Mouse (Mus musculus) mouse embryonic stem cell (cell line): ENCODE results near the gene Sema3a.
"Not testable (repeated sequence)": the region's sequence is repeated elsewhere in the genome, so short reads cannot be mapped to it uniquely, and the experiment has no call there.

Source experiments
- in situ Hi-C, 2 experiments: fragments of 300-500 bp; cut with MboI; formaldehyde crosslinking; loops; 1 replicate in 1 of 2; 3 replicates in 1 of 2; pipeline ENCODE4 v1.14.3; 2019 to 2020; ENCODE audit warnings: low sequenced_read_pairs in 2 of 2, low pct_unique_long_range_greater_than_20kb in 1 of 2, mixed read lengths in 1 of 2; ENCODE audit not compliant: unreplicated experiment in 1 of 2

Sema3a gene

DNA sequence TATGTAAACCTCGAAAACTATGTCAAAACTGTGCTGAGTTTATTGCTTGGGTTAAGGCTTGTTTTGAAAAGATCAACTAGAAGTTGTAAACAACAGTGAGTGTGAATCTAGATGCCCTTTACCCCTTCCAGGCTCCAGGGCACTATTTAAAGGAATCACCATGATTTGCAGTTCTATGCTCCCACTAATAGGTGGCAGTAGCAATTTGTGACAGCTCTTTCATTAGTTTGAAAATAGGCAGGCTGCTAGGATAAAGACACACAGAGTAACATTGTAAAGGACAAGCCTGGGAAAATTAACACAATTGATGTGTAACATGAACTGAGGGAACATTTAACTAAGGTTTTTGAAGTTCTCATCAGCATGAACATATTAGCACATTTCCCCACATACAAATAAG lies 280.2 kb downstream of the Sema3a start:
- in situ Hi-C loops, result no loop called here

DNA sequence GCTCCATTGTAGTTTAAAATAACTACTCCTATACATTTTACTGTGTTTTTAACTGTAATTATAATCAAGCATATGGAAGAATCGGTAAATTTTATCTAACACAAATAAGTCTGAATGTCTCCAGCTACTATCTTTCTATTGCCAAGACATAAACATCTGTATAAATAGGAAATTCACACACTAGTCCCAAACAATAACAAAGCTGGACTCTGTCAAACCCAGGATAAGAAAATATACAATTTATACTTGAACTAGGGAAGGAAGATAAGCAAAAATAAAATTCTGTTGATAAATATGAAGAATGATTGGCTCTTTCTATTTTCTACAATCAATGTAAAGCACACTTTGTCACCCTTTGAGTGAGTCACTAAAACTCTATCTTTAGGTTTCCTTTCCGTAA lies 280.9 kb downstream of the Sema3a start:
- in situ Hi-C loops, result no loop called here

DNA sequence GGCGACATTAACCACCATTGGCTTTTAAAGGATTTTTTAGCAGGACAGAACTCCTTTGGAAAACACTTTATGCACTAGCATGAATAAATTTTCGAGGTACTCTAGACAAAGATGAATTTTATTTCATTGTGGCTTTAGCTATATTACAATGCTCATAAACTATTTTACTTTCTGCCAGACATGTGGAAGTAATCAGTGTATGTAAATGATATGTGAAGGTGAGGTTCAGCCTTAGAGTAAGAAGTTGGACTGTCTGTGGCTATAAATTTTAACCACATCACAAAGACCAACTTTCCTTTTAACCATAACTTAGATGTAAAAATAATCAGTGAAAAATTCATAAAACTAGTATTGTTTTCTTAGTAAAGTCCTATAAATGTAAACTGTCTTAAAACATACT lies 286.7 kb downstream of the Sema3a start:
- in situ Hi-C loops, result no loop called here

DNA sequence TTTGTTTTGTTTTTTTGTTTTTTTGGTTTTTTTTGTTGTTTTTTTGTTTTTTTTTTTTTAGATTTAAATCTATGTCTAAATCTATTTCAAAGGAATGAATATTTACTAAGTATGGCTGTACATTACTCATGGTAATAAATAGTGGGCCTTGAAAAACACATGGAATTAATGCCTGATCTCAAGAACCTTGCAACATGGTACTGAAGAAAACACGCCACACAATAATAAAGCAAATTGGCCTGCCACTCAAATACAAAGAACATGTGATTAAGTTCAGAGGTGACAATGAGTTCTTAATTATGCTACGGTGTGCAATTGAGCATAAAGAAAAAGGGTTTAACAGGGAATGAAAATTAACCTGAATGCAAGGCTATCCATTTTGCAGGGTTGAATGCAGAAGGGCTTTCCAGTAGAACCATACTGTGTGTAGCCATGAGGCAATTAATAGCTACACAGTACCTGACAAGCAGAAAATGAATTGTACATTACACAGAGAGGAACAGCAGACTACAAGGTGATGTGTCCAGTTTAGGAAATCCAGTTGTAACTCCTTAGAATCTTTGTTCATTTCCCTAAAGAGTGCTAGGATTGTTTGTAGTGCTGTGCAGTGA lies 288.8 kb downstream of the Sema3a start:
- in situ Hi-C loops, result no loop called here

DNA sequence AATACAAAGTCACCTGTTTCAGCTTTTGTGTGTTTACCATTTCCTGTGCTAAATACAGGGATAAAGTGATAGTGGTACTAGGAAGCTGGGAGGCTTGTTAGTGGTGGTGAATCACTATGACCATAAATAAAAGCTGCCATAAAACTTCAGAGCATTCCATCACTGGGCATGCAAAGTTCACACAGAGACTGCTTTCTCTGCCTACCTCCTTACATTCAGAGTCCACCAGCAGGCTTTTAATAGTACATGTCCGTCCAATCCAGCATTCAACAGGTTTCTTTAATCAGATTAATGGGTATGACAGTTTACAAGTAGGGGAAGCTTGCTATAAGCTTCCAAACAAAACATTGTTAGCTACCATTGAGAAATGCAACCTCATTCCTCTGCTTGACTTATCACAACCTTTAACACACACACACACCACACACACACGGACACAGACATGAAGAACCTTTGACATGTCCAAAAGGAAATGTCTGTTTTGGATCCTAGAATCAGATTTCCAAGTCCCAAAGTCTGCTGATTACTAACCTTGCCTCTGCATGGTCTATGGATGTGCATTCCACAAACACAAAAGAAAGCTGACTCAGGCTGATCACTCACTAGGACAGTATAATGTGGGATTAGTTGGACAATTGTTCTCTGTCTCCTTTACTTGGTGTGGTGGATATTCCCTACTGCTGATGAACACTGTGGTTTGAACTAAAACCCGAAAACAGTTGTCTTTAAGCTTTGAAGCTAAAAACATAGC lies 291.9 kb downstream of the Sema3a start:
- in situ Hi-C loops, result no loop called here

DNA sequence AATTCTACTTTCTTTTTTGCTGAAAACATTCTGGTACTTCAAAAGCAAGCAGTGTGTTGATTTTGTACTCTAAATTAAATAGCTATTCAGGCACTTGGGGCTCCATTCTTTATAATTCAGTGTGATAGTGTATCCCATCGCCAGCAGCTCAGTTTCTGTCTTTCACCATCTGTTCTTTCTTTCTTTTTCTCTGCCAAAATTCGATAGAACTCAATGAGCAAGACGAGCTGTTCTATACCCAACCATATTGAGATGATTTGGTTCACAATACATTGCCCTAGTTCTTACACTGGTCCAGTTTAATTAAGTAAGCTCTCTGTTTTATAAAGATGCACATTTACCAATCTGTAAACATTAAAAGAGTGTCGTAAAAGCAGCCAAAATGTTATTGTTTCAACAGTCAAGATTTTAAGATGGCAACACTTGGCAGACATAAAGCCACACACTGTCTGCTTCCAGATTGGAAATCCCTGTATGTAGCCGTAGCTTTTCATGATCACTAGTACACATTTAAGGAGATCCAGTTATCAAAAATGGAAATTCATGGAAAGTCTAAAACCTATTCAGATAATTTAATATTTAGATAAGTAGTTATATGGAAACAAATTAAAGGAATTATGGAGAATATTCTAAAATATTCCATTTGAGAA lies 296.2 kb downstream of the Sema3a start:
- in situ Hi-C loops, result no loop called here

DNA sequence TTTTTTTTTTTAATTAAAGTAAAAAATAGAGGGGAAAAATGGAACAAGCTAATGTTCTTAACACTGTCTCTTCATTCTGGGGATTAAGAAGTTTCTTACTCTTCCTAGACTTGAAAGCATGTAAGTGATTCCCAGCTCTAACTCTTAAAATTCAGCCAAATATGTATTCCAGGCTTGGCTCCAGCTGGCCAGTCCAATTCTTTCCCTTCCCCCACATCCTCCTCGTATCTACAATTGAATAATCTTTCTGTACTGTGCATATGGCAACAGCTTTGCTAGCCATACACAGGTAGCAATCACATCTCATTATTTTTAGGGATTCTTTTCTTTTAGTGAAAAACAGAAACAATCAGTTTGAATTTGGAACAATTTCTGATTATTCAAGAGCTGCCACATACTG lies 303.5 kb downstream of the Sema3a start:
- in situ Hi-C loops, result no loop called here

DNA sequence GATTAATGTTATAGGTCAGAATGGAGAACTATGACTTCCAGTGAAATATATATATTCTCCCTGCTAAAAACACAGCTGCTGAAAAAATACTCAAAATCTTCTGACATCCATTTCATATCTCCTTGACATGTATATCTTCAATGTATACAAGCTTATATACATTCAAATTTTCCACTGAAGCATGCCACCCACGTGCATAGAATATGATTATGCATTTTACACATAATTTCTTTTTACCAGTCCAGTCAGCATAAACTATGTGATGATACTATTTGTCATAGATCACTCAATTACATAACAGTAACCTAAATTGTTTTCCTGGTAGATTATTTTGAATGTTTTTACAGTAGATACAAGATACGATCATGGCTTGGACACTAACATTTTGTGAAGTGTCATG lies 306.6 kb downstream of the Sema3a start:
- in situ Hi-C loops, result no loop called here

DNA sequence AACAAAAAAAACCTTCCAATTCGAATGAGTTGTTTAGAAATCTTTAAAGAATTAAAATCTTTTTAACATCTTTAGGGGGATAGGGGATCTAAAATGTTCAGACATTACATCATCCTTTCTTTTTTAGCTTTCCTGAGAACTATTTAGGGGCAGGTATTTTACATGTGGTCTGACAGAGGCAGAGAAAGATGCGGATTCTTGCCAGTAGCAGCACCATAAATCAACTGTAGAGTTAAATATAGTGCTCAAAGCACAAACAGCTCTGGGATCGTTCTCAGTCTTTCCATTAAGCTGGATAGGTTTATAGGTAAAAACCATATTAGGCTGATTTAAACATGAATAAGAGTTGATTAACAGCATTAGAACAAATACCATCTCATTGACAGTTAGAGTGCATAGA lies 307.4 kb downstream of the Sema3a start:
- in situ Hi-C loops, result no loop called here

DNA sequence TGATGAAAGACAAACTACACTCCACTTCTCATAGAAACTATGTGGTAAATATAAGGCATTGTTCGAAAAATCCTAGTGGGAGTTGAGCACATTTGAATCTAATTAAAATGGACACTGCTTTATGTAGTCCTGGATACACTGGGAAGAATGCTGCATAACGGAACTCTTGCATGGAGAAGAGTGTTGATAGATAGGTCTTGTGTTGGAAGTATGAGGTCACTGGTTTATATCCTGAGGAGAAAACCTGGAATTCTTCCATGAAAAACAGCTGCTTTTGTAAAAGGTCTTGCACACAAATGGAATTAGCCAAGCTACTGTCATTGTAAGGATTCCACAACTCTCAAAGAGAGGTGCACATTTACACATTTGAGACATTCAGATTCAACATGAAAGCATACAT lies 308.1 kb downstream of the Sema3a start:
- in situ Hi-C loops, result no loop called here

DNA sequence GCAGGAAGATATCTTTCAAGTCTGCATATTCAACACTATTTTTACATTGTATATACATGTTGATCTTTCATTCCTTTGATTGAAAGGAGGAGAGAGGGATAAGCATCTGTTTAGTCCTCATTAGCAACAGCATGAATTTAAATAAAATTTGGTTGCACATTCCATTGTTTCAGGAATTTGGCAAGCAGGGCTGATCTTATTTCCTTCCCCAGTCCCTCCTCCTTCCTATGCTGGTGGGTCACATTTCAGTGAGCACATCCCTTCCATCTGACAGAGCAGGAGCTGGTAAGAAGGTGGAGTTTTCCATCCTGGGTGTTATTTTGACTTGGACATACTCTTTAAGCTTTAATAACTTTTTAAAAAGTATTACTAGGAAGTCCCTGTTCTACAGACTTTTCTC lies 315.9 kb downstream of the Sema3a start:
- in situ Hi-C loops, result no loop called here

DNA sequence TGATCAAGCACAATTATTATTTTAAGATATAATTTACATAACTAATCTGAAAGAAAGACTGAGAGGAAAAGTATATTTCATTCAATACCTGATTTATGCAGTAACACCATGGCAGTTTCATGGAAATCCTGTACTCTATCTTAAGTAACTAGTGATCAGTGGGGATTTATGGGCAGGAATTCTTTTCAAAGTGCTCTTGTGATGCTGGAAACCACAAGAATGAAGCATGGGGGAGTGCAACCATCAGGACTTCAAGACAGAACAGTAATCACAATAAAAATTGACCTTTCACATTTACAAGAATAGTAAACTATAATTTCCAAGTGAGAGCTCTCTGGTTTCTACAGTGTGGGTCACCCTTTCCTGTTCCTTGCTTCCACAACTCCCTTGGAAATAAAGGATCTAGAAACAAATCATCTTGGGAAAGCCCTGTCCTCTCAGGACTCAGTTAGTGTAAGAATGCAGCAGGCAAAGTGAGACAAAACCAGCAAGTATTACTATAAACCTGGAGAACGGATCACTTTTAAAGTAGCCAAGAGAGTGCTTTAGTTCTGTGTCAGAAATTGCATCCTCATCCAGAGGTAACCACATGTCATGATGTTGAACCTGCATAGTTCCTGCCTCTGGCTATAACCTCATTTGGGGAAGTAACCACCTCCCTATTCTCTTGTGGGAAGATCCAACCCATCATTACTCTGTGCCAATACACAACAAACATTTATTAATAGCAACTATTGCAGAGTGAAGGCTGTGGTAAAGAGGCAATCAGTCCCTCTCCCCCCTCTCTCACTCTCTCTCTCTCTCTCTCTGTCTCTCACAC lies 335.2 kb downstream of the Sema3a start:
- in situ Hi-C loops, result no loop called here

DNA sequence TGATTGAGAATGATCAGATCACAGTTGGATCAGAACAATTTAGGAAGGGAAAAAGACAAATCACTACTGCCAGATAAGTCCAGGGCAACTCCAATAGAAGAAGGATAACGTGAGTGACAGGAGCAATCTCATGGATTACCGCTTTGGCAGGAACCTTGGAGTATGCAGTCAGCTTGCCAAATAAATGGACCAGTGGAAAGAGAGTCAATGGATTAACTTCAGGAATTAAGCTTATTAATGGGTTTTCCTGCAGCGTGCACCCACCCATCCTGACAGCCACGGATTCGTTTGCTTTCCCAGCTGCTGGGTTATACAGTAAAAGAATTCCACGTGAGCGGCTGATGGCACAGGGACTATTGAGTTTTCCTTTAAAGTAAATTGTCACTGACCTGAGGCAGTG lies 343.6 kb downstream of the Sema3a start:
- in situ Hi-C loops, result no loop called here

DNA sequence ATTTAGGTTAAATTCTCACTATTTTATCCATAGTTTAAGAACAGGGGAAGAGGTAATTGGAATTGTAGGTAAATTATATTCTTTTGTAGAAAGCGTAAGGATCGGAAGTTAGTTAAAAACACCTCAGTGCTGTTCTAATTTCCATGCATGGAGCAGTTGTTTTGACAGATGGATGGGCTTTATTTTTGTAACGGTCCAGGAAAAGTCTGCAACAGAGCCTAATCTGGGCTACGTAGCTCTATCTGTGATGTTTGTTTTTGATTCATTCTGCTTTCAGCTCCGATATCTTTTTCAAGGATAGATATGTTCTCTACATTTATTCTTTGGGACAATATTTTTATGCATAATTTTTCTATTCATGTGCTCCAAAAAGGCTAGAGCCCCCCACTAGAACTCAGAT lies 344.2 kb downstream of the Sema3a start:
- in situ Hi-C loops, result no loop called here

DNA sequence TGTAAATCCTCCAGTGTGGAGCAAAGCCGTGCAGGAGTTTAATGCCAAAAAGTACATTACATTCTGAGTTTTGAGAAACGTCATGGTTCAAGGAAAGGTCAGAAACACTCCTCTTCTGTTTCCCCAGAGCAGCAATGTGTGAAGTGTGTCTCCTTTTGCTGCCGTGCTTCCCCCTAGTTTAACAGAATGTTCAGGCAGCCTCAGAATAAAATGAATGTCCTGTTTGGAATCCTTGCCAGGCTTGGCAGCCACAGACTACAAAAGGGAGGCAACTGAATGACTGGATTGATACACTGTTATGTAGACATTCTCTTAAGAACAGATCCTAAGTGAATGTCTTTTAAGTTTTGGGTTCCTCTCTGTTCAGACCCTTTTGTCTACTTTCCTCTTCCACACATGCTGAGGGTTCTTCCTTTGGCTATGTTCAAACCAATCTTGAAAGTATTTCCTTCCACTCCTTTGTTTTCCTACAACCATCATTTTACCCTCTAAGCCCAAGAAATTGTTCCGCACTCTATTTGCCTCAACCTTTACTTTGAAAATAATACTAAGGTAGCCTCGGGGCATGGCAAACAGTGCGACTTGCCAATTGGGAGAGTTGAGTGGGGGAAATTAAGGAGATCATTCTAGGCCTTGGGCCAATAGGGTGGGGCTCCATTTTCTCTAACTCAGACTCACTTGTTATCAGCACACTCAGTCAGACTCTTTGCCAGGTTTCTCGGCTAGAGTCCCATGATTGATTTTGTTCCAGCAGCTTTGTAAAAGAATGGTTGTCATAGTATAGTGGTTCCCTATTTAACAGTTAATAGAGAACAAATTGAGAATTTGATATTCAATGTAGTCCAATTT lies 345.1 kb downstream of the Sema3a start:
- in situ Hi-C loops, result no loop called here

DNA sequence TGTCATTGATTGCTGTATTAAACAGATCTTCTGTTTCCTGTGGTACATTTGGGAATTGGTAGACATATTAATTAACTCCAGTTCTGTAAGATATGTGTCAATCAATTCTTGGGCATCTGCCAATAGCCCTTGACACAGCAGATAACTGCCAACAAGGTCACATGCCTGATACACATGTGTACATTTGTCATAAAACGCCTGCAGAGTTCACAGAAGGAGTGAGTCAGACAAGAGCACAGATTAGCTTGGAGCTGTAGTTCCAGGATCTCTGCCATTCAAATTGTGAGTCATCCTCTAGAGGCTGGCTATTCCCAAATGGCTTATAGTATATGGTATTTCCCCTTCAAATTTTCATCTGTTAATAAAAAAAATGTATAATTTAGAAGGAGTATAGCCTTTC lies 352.4 kb downstream of the Sema3a start:
- in situ Hi-C loops, result no loop called here

DNA sequence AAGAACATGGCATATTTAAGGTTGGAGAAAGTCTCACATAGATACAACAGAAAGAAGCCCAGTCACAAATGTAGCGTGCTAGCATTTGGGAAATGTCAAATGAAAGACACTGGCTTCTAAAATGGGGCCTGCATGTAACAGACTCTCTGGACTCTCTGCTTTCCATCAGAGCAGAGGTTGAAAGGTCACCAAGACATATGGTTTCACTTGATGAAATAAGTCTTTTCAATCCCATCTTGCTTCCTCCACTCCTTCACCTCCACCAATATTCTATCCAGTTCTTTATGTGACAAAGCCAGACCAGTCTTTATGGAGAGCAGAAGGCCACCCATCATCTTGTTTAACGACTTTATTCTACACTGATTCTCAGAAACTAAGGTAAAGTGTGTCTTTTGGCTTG lies 363.5 kb downstream of the Sema3a start:
- in situ Hi-C loops, result no loop called here

DNA sequence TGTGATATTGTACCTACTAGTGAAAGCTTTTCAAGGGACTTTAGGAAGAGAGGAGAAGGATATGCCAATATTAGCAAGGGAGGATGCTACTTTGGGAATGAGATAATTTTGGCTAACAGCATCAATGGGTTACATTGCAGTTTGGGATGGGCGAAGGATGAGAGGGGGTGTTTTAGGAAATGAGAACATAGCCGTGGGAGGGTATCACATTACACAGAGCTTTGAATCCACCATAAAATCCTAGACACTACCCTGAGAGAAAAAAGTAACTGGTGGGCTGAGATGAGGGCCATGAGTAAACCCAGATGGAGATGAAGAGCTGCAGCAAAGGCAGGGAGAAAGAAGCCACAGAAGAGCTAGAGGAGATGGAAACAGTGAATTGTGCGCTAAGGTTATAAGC lies 370.8 kb downstream of the Sema3a start:
- in situ Hi-C loops, result not testable (repeated sequence)
